In genomic region chr8:31574136-31574535, GRCm38 (mm10) we compare ENCODE assay signal across 29 mouse cellular contexts.
A peak's percentile ranks its signal among the peaks of the same experiment; 100 is the strongest.
DNase-seq lines count a peak whose midpoint lies in the region; ATAC-seq and TF ChIP-seq lines count a peak whose summit lies in the region.
"Had no signal": no experiment of that assay in that cellular context is flagged by ENCODE, and none has a peak within 500 bp of the region (broad histone marks: within the 10 kb centered on the region; RNA-seq: fewer than 3 reads in every experiment).

No protein-coding gene starts in this region.

- no peak overlapping the region for H3K4me3 ChIP-seq in kidney, embryonic 16.5 days (ENCODE audit: low read length)
- no peak overlapping the region for H3K4me3 ChIP-seq in lung, postnatal 0 days (ENCODE audit: low read depth, low read length)
- H3K4me3 ChIP-seq in limb, embryonic 13.5 days: no peak overlapping the region
- no peak overlapping the region for H3K4me3 ChIP-seq in hindbrain, embryonic 12.5 days
- H3K4me3 ChIP-seq: embryonic facial prominence, embryonic 12.5 days; hindbrain, embryonic 13.5 days; limb, embryonic 15.5 days; liver, embryonic 13.5 days; midbrain, embryonic 10.5 days; neural tube, embryonic 12.5 days had no signal

- H3K9ac ChIP-seq in kidney, embryonic 16.5 days (replicated peaks; ENCODE audit: low read length): no peak overlapping the region
- H3K9ac ChIP-seq in lung, postnatal 0 days (replicated peaks; ENCODE audit: low read depth): no peak overlapping the region
- H3K9ac ChIP-seq in limb, embryonic 13.5 days: no peak overlapping the region
- no peak overlapping the region for H3K9ac ChIP-seq in hindbrain, embryonic 12.5 days
- H3K9ac ChIP-seq: embryonic facial prominence, embryonic 12.5 days; hindbrain, embryonic 13.5 days; limb, embryonic 15.5 days; liver, embryonic 13.5 days; neural tube, embryonic 12.5 days had no signal

- TF ChIP-seq CTCF in lung, postnatal 0 days (IDR thresholded peaks at IDR 0.05): no peak

- H3K36me3 ChIP-seq in kidney, embryonic 16.5 days (ENCODE audit: insufficient read depth, low read length): no peaks in the 10 kb centered on the region
- no peaks in the 10 kb centered on the region for H3K36me3 ChIP-seq in lung, postnatal 0 days (ENCODE audit: insufficient read depth, low read length)
- no peaks in the 10 kb centered on the region for H3K36me3 ChIP-seq in limb, embryonic 13.5 days
- no peaks in the 10 kb centered on the region for H3K36me3 ChIP-seq in hindbrain, embryonic 12.5 days
- H3K36me3 ChIP-seq: embryonic facial prominence, embryonic 12.5 days; hindbrain, embryonic 13.5 days; limb, embryonic 15.5 days; liver, embryonic 13.5 days; midbrain, embryonic 10.5 days; neural tube, embryonic 12.5 days had no signal

- ATAC-seq in cerebellum, adult (ENCODE audit: insufficient number of reproducible peaks, low FRiP score, low TSS enrichment): peak; percentile 19; the same call in 1 of the 2 replicates
- ATAC-seq in kidney, embryonic 16.5 days (ENCODE audit: low FRiP score, low TSS enrichment): peak; percentile 19; the same call in 1 of the 2 replicates
- 0 out of 2 replicates have a peak, but pooled peaks have one; percentile 21 for ATAC-seq in lung, postnatal 0 days
- ATAC-seq in limb, embryonic 13.5 days (ENCODE audit: low FRiP score, low read depth): peak; percentile 57
- no peak for ATAC-seq in hindbrain, embryonic 12.5 days (ENCODE audit: low FRiP score)
- ATAC-seq: activated CD4-positive, CD25-positive, alpha-beta regulatory T cell, adult 4 months; forebrain, embryonic 14.5 days had no signal

- no peaks in the 10 kb centered on the region for H3K27me3 ChIP-seq in kidney, embryonic 16.5 days (ENCODE audit: insufficient read depth, low read length)
- no peaks in the 10 kb centered on the region for H3K27me3 ChIP-seq in lung, postnatal 0 days (replicated peaks; ENCODE audit: insufficient read depth, low read length)
- H3K27me3 ChIP-seq in limb, embryonic 13.5 days: no peaks in the 10 kb centered on the region
- no peaks in the 10 kb centered on the region for H3K27me3 ChIP-seq in hindbrain, embryonic 12.5 days
- H3K27me3 ChIP-seq: CH12.LX; embryonic facial prominence, embryonic 12.5 days; hindbrain, embryonic 13.5 days; limb, embryonic 15.5 days; liver, embryonic 13.5 days; neural tube, embryonic 12.5 days had no signal

- no peak for DNase-seq in cerebellum, postnatal 36 days
- DNase-seq in kidney, postnatal 36 days: no peak
- DNase-seq in lung, postnatal 0 days (ENCODE audit: low spot score): peak; percentile 10
- no peak for DNase-seq in lung, postnatal 10 days
- DNase-seq: adrenal gland, adult 2 months; adrenal gland, postnatal 36 days; cerebellum, adult 2 months; cerebellum, postnatal 14 days; gastrocnemius, postnatal 14 days; heart, postnatal 36 days; kidney, adult 11 months; liver, embryonic 13.5 days; right cerebral cortex, adult 18-20 months; spleen, adult 18-20 months; thymus, adult 2 months; thymus, postnatal 36 days had no signal

- no peak overlapping the region for H3K4me2 ChIP-seq in kidney, embryonic 16.5 days (replicated peaks; ENCODE audit: low read depth, low read length)
- H3K4me2 ChIP-seq in lung, postnatal 0 days (replicated peaks; ENCODE audit: low read depth, low read length): no peak overlapping the region
- H3K4me2 ChIP-seq in limb, embryonic 13.5 days (replicated peaks): no peak overlapping the region
- H3K4me2 ChIP-seq in hindbrain, embryonic 12.5 days (replicated peaks): no peak overlapping the region
- H3K4me2 ChIP-seq: embryonic facial prominence, embryonic 12.5 days; hindbrain, embryonic 13.5 days; limb, embryonic 15.5 days; liver, embryonic 13.5 days; neural tube, embryonic 12.5 days had no signal

- H3K9me3 ChIP-seq in kidney, embryonic 16.5 days (ENCODE audit: low read length): no peaks in the 10 kb centered on the region; the same call in 1 of the 2 replicates
- H3K9me3 ChIP-seq in lung, postnatal 0 days (ENCODE audit: low read length): no peaks in the 10 kb centered on the region
- no peaks in the 10 kb centered on the region for H3K9me3 ChIP-seq in limb, embryonic 13.5 days
- no peaks in the 10 kb centered on the region for H3K9me3 ChIP-seq in hindbrain, embryonic 12.5 days (replicated peaks)
- H3K9me3 ChIP-seq: embryonic facial prominence, embryonic 12.5 days; hindbrain, embryonic 13.5 days; limb, embryonic 15.5 days; liver, embryonic 13.5 days; midbrain, embryonic 10.5 days; neural tube, embryonic 12.5 days had no signal

- no peak for TF ChIP-seq EP300 in lung, postnatal 0 days (IDR thresholded peaks at IDR 0.05)

- H3K27ac ChIP-seq in kidney, embryonic 16.5 days (ENCODE audit: low read length): no peak overlapping the region
- no peak overlapping the region for H3K27ac ChIP-seq in lung, postnatal 0 days (ENCODE audit: low read length)
- H3K27ac ChIP-seq in limb, embryonic 13.5 days: no peak overlapping the region
- H3K27ac ChIP-seq in hindbrain, embryonic 12.5 days: no peak overlapping the region
- H3K27ac ChIP-seq: embryonic facial prominence, embryonic 12.5 days; hindbrain, embryonic 13.5 days; limb, embryonic 15.5 days; liver, embryonic 13.5 days; macrophage; midbrain, embryonic 10.5 days; neural tube, embryonic 12.5 days had no signal

- H3K4me1 ChIP-seq in kidney, embryonic 16.5 days (ENCODE audit: insufficient read depth, low read length): no peaks in the 10 kb centered on the region
- H3K4me1 ChIP-seq in lung, postnatal 0 days (ENCODE audit: insufficient read depth, low read depth, low read length): no peaks in the 10 kb centered on the region
- H3K4me1 ChIP-seq in limb, embryonic 13.5 days: no peaks in the 10 kb centered on the region
- no peaks in the 10 kb centered on the region for H3K4me1 ChIP-seq in hindbrain, embryonic 12.5 days
- H3K4me1 ChIP-seq: embryonic facial prominence, embryonic 12.5 days; hindbrain, embryonic 13.5 days; limb, embryonic 15.5 days; liver, embryonic 13.5 days; midbrain, embryonic 10.5 days; neural tube, embryonic 12.5 days had no signal
